Mouse (Mus musculus) spleen, embryonic (tissue): ENCODE measurements around the gene Tnfsf12.

ENCODE experiments used
- CTCF ChIA-PET: fragments of 350-600 bp; sonication (Branson Sonifier 250); formaldehyde crosslinking; loops from one replicate; lab custom pipeline; 2022; lab: Charles Lee

The Tnfsf12 gene

DNA sequence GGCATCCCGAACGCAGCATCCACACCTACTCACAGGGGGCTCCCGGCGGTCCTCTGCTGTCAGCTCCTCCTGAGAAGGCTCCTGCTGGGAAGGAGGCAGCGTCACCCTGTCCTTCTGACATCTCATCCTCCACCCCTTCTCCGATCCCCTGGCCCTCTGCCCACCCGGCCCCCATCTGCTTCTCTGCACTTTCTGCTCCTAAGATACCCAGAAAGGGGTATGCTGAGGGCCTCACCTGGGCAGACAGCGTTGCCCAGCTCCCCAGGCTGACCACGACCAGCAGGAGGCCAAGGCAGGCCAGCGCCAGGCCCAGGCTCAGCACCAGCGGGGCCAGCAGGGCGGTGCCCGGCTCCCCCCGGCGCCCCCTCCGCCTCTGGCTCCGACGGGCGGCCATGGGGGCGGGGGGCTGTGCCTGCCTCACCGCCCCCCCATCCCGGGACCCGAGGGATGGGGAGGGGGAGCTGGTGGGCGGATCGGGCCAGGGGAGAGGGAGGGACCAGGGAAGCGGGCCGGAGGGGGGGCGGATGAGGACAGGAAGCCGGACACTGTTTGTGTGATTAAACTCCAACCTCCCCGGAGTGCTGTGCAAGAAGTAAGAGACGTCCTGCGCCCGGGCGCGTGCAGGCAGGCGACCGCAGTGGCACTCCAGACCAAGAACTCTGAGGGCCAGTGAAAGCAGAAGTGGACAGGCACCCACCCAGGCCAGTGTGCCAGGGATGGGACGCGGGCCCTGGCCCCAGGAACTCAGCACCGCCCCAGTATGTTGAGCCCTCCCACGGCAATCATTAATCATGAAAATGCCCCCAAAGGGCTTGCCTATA is at the start of gene Tnfsf12, which contains the start of gene Tnfsfm13:
Gene Tnfsf12, minus strand, starts transcription at position 489 of the 821 bp plus-strand sequence.
Gene Tnfsfm13, minus strand, starts transcription at position 738 of the 821 bp plus-strand sequence.
- CTCF ChIA-PET, result no interaction called here

DNA sequence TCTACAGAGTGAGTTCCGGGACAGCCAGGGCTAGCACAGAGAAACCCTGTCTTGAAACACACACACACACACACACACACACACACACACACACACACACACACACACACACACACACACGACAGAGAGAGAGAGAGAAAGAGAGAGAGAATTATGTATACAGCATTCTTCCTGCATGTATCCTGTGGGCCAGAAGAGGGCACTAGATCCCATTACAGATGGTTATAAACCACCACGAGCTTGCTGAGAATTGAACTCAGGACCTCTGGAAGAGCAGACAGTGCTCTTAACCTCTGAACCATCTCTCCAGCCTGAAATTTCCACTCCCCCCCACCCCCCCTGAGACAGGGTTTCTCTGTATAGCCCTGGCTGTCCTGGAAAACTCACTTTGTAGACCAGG is 35.8 kb upstream of the Tnfsf12 start:
- CTCF ChIA-PET, result interaction anchor here (0.6 to 0.9 kb wide), 4 partner anchors 8 to 204 kb away, joined by 3 to 7 read pairs (median 4); partner anchors contain the start of gene Ybx2

DNA sequence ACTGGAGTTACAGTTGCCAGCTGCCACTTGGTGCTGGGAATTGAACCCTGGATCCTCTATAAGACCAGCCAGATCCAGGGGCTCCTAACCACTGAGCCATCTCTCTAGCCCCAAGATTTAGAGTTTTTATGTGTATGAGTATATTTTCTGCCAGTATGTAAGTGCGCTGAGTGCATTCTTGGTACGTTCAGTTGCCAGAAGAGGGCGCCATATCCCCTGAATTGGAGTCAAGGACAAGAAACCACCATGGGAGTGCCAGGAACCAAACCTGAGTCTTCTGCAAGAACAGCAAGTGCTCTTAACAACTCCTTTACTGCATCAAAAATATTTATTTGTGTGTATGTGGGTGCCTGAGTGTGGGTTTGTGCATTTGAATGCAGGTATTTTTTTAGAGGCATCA is 33.4 kb upstream of the Tnfsf12 start:
- CTCF ChIA-PET, result interaction anchor here (0.6 to 0.8 kb wide), 4 partner anchors 27 to 461 kb away, joined by 3 read pairs; no protein-coding TSS in a partner anchor

DNA sequence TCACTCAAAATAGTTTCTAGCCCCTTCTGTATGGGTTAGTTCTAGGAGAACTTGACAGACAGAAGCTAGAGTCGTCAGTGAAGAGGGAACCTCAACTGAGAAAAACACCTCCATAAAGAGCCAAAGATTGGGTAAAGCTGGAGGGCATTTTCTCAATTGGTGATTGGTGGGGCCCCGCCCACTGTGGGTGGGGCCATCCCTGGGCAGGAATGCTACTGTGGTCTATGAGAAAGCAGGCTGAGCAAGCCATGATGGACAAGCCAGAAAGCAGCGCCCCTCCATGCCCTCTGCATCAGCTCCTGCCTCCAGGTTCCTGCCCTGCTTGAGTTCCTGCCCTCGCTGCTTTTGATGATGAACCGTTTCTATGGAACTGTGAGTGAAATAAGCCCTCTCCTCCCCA is 30.3 kb upstream of the Tnfsf12 start:
- CTCF ChIA-PET, result no interaction called here

DNA sequence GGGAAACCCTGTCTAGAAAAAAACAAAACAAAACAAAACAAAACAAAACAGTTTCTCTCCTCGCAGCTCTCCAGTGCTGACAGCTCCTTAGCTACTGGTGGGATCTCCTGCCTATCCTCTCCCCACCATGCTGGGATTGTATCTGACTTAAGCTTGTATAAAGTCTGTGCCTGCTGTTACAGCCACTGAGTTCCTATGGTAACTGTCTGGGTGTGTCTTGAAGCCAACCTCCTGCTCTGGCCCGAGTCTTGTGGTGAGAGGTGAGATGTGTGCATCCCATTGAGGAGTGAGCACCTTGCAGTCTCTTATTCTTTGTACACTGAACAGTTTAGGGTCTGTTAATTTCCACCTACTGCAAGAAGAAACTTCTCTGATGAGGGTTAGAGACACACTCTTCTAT is 27.4 kb upstream of the Tnfsf12 start:
- CTCF ChIA-PET, result no interaction called here

DNA sequence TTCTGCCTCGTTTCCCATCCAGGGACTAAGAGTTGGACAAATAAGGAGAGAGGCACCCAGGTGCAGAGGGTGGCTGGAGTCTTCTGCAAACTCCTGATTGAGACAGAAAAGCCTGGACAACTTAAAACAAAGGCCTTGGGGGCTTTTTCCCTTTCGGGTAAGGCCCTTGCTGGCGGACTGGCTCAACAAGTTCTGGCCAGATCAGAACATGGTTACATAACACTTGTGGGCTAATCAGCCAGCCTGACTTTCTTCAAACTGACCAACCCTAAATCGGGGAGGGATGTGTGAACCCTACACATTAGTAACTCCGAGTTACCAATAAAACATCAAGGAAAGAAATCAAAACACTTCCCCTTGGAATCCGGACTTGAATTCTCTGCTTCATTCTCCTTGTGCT is 25.2 kb upstream of the Tnfsf12 start:
- CTCF ChIA-PET, result interaction anchor here (0.6 kb wide), 1 partner anchor 155 kb away, joined by 9 read pairs; no protein-coding TSS in a partner anchor

DNA sequence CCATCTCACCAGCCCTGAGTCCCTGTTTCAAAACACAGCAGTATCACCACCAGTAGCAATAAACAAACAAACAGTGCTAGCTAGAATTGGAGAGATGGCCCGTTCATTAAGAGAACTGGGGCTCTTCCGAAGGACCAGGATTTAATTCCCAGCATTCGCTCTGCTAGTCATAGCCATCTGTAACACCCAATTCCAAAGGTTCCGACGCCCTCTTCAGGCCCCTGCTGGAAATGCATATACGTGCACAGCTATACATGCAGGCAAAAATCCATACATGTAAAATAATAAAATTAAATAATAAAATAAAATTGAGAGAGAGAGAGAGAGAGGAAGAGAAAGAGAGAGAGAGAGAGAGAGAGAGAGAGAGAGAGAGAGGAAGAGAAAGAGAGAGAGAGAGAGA is 23.8 kb upstream of the Tnfsf12 start:
- CTCF ChIA-PET, result interaction anchor here (0.7 kb wide), 1 partner anchor 68 kb away, joined by 4 read pairs; no protein-coding TSS in a partner anchor

DNA sequence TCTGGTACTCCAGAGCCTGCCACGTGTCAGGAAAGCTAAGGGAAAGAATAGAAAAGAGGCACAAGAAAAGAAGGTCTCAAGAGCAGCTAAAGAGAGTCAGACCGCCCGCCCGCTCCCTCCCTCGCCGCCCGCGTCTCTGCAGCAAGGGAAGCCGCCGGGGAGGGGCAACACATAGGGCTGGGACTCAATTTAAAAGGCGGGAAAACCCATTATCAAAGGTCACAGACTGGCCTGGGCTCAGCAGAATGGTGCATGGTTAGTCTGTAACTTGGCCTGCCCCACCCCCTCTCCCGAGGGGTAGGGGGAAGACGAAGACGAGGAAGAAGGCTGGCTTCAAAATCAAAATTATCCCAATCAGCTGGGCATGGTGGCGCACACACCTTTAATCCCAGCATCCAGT is 23.0 kb upstream of the Tnfsf12 start:
- CTCF ChIA-PET, result no interaction called here

DNA sequence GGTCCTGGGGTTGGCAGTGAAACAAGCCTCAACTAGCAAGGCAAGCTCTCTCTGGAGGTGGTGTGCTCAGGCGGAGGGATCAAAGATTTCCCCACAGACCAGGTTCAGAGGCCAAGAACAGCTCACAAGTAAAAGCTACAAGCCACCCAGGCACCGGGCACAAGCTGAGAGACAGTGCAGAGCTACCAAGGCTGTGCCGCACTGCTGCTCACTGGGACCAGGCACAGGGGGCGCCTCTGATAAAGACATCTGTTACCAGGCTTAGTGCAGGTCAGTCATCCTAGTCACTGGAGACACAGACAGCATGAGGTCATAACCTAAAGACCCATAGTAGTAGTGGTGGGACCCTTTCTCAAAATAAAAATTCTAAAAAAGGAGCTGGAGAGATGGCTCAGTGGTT is 21.3 kb upstream of the Tnfsf12 start:
- CTCF ChIA-PET, result no interaction called here

DNA sequence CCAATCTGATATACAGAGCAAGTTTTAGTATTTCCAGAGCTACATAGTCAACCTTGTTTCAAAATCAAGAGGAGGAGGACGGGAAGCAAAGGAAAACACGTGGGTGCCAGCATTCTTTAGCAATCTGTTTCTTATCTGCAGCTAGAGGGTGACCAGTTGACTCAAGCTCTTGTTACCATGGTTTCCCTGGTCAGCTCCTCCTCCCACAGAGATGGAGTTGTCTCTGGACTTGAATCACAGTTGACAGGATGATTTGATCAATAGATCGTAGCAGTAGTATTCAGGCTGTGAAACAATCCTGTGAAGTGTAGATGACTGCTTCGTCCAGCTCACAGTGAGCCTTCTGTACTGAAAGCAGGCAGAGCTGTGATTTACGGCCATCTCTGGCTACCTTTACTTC is 20.3 kb upstream of the Tnfsf12 start:
- CTCF ChIA-PET, result interaction anchor here (0.6 kb wide), 1 partner anchor 161 kb away, joined by 3 read pairs; no protein-coding TSS in a partner anchor

DNA sequence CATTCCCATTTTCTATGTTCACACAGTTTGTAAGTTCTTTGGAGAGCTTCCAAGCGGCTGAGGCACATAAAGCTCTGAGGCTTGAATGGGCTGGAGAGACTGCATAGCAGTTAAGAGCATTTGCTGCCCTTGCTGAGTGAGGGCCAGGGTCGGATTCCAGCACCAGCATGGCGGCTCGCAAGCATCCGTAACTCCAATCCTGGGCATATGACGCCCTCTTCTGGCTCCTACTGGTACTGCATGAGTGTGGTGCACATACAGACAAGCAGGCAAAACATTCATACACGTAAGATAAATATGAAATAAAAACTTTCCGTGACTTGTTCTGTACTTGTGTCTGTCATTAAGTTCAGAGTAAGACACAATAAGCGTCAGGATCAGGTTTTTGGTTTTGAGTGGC is 19.8 kb upstream of the Tnfsf12 start:
- CTCF ChIA-PET, result no interaction called here

DNA sequence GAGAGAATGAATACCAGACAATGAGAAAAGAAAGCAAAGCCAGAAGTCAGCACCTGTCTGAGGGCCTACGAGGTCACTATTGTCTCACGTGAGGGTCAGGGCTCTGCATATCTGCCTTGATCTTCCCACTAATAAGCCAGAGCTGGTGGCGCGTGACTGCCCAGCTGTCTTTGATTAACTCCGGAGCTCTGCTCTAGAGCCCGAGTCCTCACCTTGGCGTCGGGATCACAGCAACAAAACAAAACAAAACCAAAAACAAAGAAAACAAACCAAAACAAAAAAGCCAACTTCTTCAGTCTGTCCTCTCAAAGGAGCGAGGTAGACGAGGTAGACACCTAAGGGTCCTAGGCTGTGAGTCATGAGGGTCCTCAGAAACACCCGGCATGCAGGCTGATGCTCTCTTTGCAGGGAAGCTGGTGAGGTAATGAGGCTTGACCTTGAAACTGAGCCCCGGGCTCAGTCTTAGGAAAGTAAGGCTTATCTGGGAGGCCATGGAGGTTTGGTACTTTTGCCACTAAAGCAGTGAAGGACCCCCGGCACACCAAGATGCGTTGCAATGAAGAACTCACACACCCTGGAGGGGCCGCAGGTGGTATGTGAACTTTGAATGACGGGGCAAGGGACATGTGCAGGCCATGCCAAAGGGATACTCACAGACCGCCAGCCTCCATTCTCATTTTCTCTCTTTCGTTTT is 19.1 kb upstream of the Tnfsf12 start:
- CTCF ChIA-PET, result no interaction called here

DNA sequence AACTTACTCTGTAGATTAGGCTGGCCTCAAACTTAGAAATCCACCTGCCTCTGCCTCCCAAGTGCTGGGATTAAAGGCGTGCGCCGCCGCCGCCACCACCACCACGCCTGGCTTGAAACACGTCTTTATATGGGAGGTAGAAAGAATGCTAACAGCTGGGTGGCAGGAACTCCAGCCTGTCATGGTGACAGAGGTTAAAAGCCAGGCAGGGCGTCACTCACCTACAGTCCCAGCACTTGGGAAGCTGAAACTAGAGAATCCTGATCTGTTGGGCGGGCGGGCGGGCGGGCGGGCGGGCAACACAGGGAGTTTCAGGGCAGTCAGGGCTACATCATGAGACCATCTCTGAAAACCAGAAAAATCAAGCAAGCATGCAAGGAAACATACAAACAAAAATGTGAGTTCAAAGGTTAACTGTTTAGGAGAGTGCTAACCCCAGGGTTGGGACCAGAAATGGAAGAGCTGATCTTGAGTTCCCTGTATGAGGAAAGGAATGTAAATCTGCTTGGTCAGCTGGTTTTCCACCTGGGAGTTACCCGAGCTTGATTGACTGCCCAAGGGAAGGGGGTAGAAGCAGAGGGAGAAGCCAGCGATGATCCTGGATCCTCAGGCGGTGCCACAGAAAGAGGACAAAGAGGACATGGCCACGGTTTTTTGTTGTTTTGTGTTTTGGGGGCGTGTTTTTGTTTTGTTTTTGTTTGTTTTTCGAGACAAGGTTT is 17.5 kb upstream of the Tnfsf12 start:
- CTCF ChIA-PET, result interaction anchor here (0.6 kb wide), 1 partner anchor 28 kb away, joined by 3 read pairs; the partner anchor contains the start of gene Tnfsf13

DNA sequence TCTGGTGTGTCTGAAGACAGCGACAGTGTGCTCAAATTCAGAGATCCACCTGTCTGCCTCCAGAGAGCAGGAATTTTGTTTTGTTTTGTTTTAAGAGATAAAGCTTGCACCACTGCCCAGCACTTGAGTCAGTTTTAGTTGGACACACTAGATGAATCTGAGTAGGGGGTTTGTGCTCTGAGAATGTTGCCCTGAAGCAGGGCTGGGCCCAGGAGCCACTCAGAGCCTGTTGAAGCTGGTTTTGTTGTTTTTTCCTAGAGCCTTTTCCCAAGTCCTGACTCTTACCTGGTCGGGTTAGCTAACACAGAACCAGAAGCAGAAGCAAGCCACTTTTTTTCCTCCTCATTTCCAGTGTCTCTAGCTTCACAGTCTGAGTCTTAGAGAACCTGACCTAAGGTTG is 15.4 kb upstream of the Tnfsf12 start:
- CTCF ChIA-PET, result no interaction called here

DNA sequence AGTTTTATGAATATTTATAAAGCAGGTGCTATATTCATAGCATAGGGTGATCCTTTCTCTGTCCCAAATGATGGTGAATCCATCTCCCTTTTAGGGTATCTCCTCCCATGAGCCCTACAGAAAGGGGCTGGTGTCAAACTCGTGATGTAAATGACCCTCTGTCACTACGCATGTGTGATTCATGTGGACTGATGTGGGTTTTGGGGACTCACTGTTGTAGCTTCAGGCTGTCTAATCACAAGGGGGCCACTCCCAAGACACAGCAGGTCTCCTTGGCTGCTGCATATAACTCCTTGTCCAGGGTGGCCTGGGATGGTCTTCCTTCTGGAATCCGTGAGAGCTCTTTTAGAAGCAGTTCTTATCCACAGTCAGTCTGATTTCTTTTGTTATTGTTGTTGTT is 14.8 kb upstream of the Tnfsf12 start:
- CTCF ChIA-PET, result no interaction called here

DNA sequence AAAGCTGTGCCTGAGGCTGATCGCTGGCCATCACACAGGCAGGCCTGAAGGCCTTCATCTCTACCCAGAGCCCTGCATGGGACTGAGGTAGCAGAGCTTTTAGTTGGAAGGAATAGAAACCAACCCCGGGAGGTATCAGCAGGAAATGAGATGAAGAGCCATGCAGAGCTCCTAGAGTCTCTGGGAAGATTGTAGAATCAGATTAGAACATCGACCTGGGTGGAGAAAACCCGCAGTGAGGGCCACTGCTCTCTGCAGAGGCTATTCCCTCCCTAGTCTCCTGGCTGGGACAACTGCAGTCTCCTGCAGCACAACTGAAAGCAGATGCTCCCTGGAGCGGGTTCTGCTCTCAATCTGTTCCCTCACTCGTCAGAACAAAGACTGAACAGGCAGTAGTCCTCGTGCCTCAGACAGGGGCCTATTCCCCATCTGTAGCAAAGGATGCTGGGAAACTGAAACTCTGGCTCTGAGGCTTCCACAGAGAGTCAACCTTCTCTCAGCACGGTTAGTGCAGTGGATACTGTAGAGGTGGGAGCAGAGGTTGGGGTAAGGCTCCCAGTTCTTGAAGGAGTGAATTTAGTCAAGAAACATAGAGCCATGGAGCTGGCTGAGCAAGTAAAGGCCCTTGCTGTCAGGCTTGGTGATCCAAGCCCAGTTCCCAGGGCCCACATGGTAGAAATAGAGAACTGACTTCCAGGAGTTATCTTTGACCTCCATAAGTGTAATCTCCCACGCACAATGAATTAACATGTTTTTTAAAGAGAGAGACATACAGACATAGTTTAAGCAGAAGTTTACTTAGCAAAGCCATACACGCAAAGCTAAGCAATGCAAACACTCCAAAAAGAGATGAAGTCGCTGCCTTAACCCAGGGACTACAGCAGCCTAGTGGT is 14.2 kb upstream of the Tnfsf12 start:
- CTCF ChIA-PET, result no interaction called here

DNA sequence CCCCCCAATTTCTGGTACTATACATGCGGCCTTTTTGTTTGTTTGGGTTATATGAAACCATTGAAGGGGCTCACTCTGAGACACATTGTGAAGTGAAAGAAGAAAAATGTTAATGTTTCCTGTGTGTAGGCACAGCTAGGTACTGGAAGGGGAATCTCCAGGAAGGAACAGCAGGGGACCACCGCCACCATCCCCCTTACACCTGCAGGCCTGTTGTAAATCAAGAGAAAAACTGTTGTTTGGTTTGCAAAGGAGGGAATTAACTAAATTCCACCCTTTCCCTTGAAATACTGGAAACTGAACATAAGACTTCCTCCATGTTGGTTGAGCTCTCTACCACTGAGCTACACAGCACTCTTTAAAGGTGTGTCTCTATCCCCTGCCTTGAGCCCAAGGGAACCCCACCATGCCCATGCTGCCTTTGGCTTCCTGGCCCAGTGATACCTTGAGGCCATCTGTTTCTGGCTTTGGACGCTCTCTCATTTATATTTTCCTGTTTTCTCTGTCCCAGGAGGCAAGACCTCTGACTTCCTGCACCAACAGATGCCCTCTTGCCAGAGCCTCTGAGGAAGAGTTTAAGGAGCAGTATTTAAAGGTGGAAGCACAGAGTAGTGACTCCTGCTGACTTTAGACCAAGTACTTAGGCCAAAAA is 13.1 kb upstream of the Tnfsf12 start:
- CTCF ChIA-PET, result no interaction called here

DNA sequence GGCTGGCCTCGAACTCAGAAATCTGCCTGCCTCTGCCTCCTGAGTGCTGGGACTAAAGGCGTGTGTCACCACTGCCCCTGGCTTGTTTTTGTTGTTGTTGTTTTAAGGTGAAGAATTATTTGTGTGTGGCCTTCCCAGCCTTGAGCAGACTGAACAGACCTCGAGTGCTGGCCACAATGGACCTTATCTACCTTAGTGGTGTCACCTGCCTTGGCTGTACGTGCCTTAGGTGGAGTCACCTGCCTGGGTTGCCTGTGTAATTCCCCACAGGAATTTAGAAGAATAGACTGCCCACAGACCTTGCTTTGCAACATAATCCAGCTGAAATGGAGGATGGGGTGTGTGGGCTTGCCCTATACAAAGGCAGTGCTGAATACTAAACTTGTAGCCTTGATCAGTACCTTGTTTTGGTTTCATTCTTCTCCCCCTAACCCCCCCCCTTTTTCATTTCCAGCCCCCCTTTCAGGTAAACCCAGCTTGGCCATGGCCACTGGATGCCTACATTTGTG is 12.3 kb upstream of the Tnfsf12 start:
- CTCF ChIA-PET, result no interaction called here

DNA sequence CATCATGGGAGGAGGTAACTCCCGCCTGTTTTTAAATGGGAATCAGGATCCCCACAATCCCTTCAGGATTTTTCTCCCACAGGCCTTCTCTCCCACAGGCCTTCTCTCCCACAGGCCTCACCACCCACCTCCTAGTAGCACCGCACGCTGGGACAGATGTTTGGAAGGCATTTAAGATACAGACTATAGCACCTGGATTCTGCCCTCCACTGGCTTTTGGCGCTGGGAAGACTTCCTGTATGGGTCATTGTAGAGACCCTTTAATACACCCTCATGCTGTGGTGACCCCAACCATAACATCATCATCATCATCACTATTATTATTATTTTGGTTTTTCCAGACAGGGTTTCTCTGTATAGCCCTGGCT is 11.8 kb upstream of the Tnfsf12 start:
- CTCF ChIA-PET, result no interaction called here
